Mouse (Mus musculus) kidney, postnatal 0 days (tissue): ENCODE results near the gene Psmc2. TPM values are rescaled to one million over a fixed set of nuclear protein-coding genes. Genes with fewer than 3 reads are reported as not detected.

Source experiments
- ATAC-seq: fragments of 200-750 bp; cut with Nextera tagmentation; replicated peaks from 2 replicates; pipeline ENCODE4 v1.8.0; 2017; ENCODE audit warnings: low read depth, moderate number of reproducible peaks, moderate TSS enrichment, moderate library complexity; ENCODE audit not compliant: low FRiP score
- DNase-seq: peaks from one replicate; pipeline ENCODE4 v3.0.0-alpha.2; 2016; ENCODE audit warnings: low spot score
- H3K27ac ChIP-seq: fragments of 300-500 bp; sonication (generic); 2 replicates; pipeline ENCODE4 v1.5.1; 2014; ENCODE audit warnings: mild to moderate bottlenecking
- H3K27me3 ChIP-seq: fragments of 300-500 bp; sonication (generic); 2 replicates; pipeline ENCODE4 v1.6.1; 2014; ENCODE audit warnings: low read length, mixed read lengths; ENCODE audit not compliant: insufficient read depth
- H3K36me3 ChIP-seq: fragments of 300-500 bp; sonication (generic); 2 replicates; pipeline ENCODE4 v1.6.1; 2014; ENCODE audit warnings: low read length, mixed read lengths; ENCODE audit not compliant: insufficient read depth
- H3K4me1 ChIP-seq: fragments of 300-500 bp; sonication (generic); replicated peaks from 2 replicates; pipeline ENCODE4 v1.6.1; 2014; ENCODE audit warnings: antibody characterized with exemption, low read length, mixed read lengths; ENCODE audit not compliant: insufficient read depth
- H3K4me2 ChIP-seq: fragments of 300-500 bp; sonication (generic); 2 replicates; pipeline ENCODE4 v1.6.1; 2014; ENCODE audit warnings: mild to moderate bottlenecking, low read length, moderate library complexity, mixed read lengths
- H3K4me3 ChIP-seq: fragments of 300-500 bp; sonication (generic); replicated peaks from 2 replicates; pipeline ENCODE4 v1.5.1; 2014; ENCODE audit warnings: low read depth, low read length
- H3K9ac ChIP-seq: fragments of 300-500 bp; sonication (generic); 2 replicates; pipeline ENCODE4 v1.6.1; 2014; ENCODE audit warnings: low read depth, low read length
- H3K9me3 ChIP-seq: fragments of 300-500 bp; sonication (generic); replicated peaks from 2 replicates; pipeline ENCODE4 v1.6.1; 2016; ENCODE audit warnings: low read length, inconsistent platforms, mixed read lengths
- CTCF ChIP-seq: IDR thresholded peaks from 2 replicates; pipeline ENCODE4 v1.5.1; 2016; ENCODE audit warnings: antibody characterized with exemption, low read depth, mild to moderate bottlenecking, moderate library complexity
- WGBS: fragments of 180-500 bp; shearing (Covaris S2); extraction: QIAGEN DNeasy Blood & Tissue Kit; methylation state at CpG from one replicate; pipeline ENCODE4 v1.1.7; 2014; 5-methylcytosine and 5-hydroxymethylcytosine counted together
- polyA plus RNA-seq: library from polyadenylated mRNA; unstranded; fragments of >200 nt; fragmentation: Nextera tagmentation; extraction: Ambion mirVana; gene quantifications from 2 replicates; pipeline ENCODE4 v1.2.1, GENCODE M21; 2015

The Psmc2 gene
- polyA plus RNA-seq, 1 experiment from 2014 or later, result 157 TPM

GRCm38 (mm10) chr5:21739881-21740280 lies 45.2 kb upstream of the Psmc2 start:
- no peak for DNase-seq
- 86% methylated on average over 13 of the region's 13 CpGs for WGBS
- TF ChIP-seq CTCF, result no peak

GRCm38 (mm10) chr5:21743606-21744005 lies 41.5 kb upstream of the Psmc2 start:
- Histone ChIP-seq H3K36me3 (peaks cover 82% of the 10 kb centered on the region), H3K4me1 (no peaks in the 10 kb centered on the region), H3K4me2 (no peak overlapping the region), H3K9ac (no peak overlapping the region), H3K9me3 (no peaks in the 10 kb centered on the region), H3K27me3 (no peaks in the 10 kb centered on the region), H3K4me3 (no peak overlapping the region), H3K27ac (no peak overlapping the region)
- TF ChIP-seq CTCF, result no peak
- ATAC-seq (no peak), DNase-seq (no peak)
- 93% methylated on average over 10 of the region's 10 CpGs for WGBS

More at GRCm38 (mm10) chr5:21739881-21740280, 45.2 kb upstream of the Psmc2 start:
- Histone ChIP-seq H3K4me1 (no peaks in the 10 kb centered on the region; the same call in 1 of the 2 replicates), H3K27ac (no peak overlapping the region), H3K36me3 (peaks cover 45% of the 10 kb centered on the region), H3K9ac (no peak overlapping the region), H3K27me3 (no peaks in the 10 kb centered on the region), H3K4me3 (no peak overlapping the region), H3K9me3 (no peaks in the 10 kb centered on the region), H3K4me2 (no peak overlapping the region)
- no peak for ATAC-seq

GRCm38 (mm10) chr5:21744651-21745050 lies 40.4 kb upstream of the Psmc2 start:
- H3K27me3 ChIP-seq, result no peaks in the 10 kb centered on the region
- TF ChIP-seq CTCF, result no peak

GRCm38 (mm10) chr5:21745966-21746365 lies 39.1 kb upstream of the Psmc2 start:
- DNase-seq (no peak), ATAC-seq (no peak)
- Histone ChIP-seq H3K4me3 (no peak overlapping the region), H3K27ac (no peak overlapping the region), H3K9me3 (no peaks in the 10 kb centered on the region), H3K4me2 (no peak overlapping the region), H3K27me3 (no peaks in the 10 kb centered on the region), H3K36me3 (peaks cover 78% of the 10 kb centered on the region), H3K4me1 (no peaks in the 10 kb centered on the region), H3K9ac (no peak overlapping the region)
- TF ChIP-seq CTCF, result no peak
- over 99% methylated on average over 7 of the region's 8 CpGs for WGBS

More at GRCm38 (mm10) chr5:21744651-21745050, 40.4 kb upstream of the Psmc2 start:
- ATAC-seq, result no peak
- Histone ChIP-seq H3K4me1 (no peaks in the 10 kb centered on the region), H3K9ac (no peak overlapping the region), H3K36me3 (peaks cover 88% of the 10 kb centered on the region), H3K9me3 (no peaks in the 10 kb centered on the region), H3K27ac (no peak overlapping the region), H3K4me2 (no peak overlapping the region), H3K4me3 (no peak overlapping the region)
- DNase-seq, result no peak

GRCm38 (mm10) chr5:21768506-21768905 lies 16.6 kb upstream of the Psmc2 start:
- 89% methylated on average over 4 of the region's 4 CpGs for WGBS
- ATAC-seq (no peak), DNase-seq (no peak)
- no peak overlapping the region for H3K4me2 ChIP-seq
- H3K9ac ChIP-seq, result no peak overlapping the region
- H3K9me3 ChIP-seq, result no peaks in the 10 kb centered on the region
- H3K27ac ChIP-seq, result no peak overlapping the region
- H3K4me1 ChIP-seq, result no peaks in the 10 kb centered on the region
- no peaks in the 10 kb centered on the region for H3K27me3 ChIP-seq
- no peak for TF ChIP-seq CTCF
- peaks cover 48% of the 10 kb centered on the region for H3K36me3 ChIP-seq
- H3K4me3 ChIP-seq, result no peak overlapping the region

GRCm38 (mm10) chr5:21769841-21770240 lies 15.2 kb upstream of the Psmc2 start:
- Histone ChIP-seq H3K27ac (no peak overlapping the region), H3K36me3 (peaks cover 56% of the 10 kb centered on the region), H3K27me3 (no peaks in the 10 kb centered on the region), H3K4me2 (no peak overlapping the region), H3K4me1 (no peaks in the 10 kb centered on the region), H3K4me3 (no peak overlapping the region), H3K9me3 (no peaks in the 10 kb centered on the region), H3K9ac (no peak overlapping the region)
- WGBS, result 85% methylated on average over 6 of the region's 6 CpGs
- ATAC-seq, result no peak
- DNase-seq, result no peak
- TF ChIP-seq CTCF, result no peak

- H3K9me3 ChIP-seq, result no peaks in the 10 kb centered on the region
- no peak overlapping the region for H3K4me3 ChIP-seq
- WGBS, result 96% methylated on average over 6 of the region's 6 CpGs
- no peaks in the 10 kb centered on the region for H3K4me1 ChIP-seq
- H3K36me3 ChIP-seq, result peaks cover 50% of the 10 kb centered on the region
- H3K27me3 ChIP-seq, result no peaks in the 10 kb centered on the region
- no peak overlapping the region for H3K9ac ChIP-seq
- ATAC-seq (no peak), DNase-seq (no peak)
- no peak overlapping the region for H3K4me2 ChIP-seq
- H3K27ac ChIP-seq, result no peak overlapping the region
- no peak for TF ChIP-seq CTCF
These were observed 8.6 kb upstream of the Psmc2 start for GRCm38 (mm10) chr5:21776491-21776890.
